Mouse (Mus musculus) B cell, adult 62 days (primary cell): ENCODE data around the gene Kbtbd6. TPM values are rescaled to one million over a fixed set of nuclear protein-coding genes. Genes with fewer than 3 reads are reported as not detected.

Experiments
- total RNA-seq: library from RNA; stranded (reverse); gene quantifications from 4 replicates; pipeline ENCODE4 v1.2.4, GENCODE M21; 2023

The Kbtbd6 gene
- 0.33 to 0.63 TPM (median 0.57 TPM) in 4 replicates for total RNA-seq

DNA sequence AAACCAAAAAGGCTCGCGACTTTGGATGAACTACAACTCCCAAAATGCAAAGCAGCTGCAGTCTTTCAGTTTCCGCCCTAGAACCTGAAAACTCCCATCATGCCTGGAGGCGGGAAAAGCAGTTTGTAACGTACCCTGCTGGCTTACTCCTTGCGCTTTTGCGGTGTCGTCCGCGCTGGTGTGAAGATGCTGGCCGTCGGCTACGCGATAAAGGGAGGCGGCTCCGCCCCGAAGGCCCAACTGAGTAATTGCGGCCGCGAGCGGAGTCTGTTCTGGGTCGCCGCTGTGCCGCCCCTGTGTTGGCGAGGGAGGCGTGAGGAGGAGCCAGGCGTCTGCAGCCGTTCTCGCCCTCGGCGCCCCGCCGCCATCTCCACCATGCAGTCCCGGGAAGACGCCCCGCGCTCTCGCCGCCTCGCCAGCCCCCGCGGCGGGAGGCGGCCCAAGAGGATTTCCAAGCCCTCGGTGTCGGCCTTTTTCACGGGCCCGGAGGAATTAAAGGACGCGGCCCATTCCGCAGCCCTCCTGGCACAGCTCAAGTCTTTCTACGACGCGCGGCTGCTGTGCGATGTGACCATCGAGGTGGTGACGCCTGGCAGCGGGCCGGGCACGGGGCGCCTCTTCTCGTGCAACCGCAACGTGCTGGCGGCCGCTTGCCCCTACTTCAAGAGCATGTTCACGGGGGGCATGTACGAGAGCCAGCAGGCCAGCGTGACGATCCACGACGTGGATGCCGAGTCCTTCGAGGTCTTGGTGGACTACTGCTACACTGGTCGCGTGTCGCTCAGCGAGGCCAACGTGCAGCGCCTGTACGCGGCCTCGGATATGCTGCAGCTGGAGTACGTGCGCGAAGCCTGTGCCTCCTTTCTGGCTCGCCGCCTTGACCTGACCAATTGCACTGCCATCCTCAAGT is at the start of gene Kbtbd6:
Kbtbd6 (plus strand) TSS at position 155 of the 910 bp plus-strand sequence.

DNA sequence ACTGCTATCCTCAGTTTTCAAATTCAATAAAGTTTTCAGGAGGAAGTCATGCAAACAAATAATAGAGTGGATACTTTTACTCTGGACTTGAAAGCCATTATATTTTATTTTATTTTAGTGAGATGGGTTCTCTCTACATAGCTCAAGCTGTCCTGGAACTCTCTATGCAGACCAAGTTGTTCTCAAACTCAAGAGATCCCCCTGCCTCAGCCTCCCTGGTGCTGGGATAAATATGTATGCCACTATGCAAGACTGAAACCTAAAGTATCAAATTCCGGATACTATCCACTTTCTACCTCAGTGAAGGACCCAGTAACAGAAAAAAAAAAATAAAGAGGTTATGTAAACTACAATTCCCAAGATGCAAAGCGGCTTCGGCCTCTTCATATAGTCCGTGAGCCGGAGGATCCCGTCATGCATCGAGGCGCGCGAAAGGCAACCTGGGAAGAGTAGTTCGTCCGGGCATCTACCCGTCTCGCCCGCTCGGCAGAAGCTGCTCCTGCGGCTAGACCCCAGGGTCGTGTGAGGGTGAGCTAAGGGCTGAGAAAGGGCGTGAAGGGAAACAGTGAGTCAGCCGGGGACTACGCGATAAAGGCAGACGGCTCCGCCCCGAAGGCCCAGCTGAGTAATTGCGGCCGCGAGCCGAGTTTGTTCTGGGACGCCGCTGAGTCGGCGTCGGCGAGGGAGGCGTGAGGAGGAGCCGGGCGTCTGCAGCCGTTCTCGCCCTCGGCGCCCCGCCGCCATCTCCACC is 25.5 kb upstream of the Kbtbd6 start, which contains the start of gene Kbtbd7:
Kbtbd7 (plus strand) TSS at position 533 of the 751 bp plus-strand sequence.

GRCm38 (mm10) chr14:79480624-79481338 is 29.1 kb downstream of the Kbtbd6 start, which contains the start of gene Elf1:
Gene Elf1 (plus strand): TSS chr14:79481194.

GRCm38 (mm10) chr14:79481339-79482151 is 29.9 kb downstream of the Kbtbd6 start, which contains the start of gene Wbp4:
Gene Wbp4 (minus strand): TSS chr14:79481520.

Other genes starting within 250 kb of the Kbtbd6 start
- not detected in 4 replicates for gene Zfp957, start 204.5 kb upstream of the Kbtbd6 start, total RNA-seq
- 45.9 to 54.1 TPM (median 47.7 TPM) in 4 replicates for gene Rgcc, start 150.2 kb upstream of the Kbtbd6 start, total RNA-seq
- gene Naa16, start 61.1 kb upstream of the Kbtbd6 start, total RNA-seq = 44.0 to 51.7 TPM (median 49.8 TPM) in 4 replicates
- 1.7 to 3.3 TPM (median 1.8 TPM) in 4 replicates for gene Mtrf1, start 54.1 kb upstream of the Kbtbd6 start, total RNA-seq
- gene Kbtbd7, start 25.3 kb upstream of the Kbtbd6 start, total RNA-seq = 15.7 to 18.2 TPM (median 16.6 TPM) in 4 replicates
- gene Elf1, start 29.4 kb downstream of the Kbtbd6 start, total RNA-seq = 187 to 209 TPM (median 192 TPM) in 4 replicates
- gene Wbp4, start 29.7 kb downstream of the Kbtbd6 start, total RNA-seq = 27.0 to 33.3 TPM (median 29.8 TPM) in 4 replicates
- gene Sugt1, start 135.9 kb downstream of the Kbtbd6 start, total RNA-seq = 50.0 to 63.5 TPM (median 59.1 TPM) in 4 replicates
- gene Cnmd, start 210.3 kb downstream of the Kbtbd6 start, total RNA-seq = not detected in 4 replicates